Mouse (Mus musculus): Measurements from ENCODE around the gene Cyld. TPM values are rescaled to one million over a fixed set of nuclear protein-coding genes. Genes with fewer than 3 reads are reported as not detected.

The Cyld gene
- total RNA-seq, 2 experiments from 2014 or later = 14.1 to 16.3 TPM

DNA sequence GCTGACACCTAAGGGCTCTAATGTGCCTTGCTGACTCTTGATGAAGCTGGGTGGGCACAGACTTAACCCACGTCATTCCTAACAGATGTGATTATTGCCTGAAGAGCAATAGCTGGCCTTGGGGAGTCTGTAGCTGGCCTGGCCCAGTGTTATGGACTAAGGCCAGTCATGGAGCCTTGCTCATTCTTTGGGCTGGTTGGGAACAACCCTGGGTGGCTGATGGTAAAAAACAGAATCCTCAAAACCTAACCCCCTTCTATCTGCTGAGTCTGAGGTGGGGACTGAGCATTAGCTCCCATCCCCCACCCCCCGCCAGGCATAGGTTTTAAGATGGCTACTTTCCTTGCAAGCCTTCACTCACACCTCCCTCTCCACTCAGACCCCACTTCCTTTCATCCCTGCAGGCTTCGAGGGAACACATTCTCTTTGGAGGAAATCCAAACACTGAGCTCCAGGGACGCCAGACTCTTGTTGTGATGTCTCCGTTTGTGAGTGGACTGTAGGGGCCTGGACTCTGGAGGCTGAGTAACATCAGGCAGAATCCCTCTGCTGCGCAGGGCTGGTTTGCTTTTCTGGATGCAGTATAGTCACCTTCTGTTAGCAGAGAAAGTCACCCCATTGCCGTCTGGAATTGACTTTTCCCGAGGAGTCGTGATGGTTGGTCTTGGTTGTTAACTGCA lies 10.5 kb upstream of the Cyld start:
- ATAC-seq (replicated peaks; ENCODE audit: low FRiP score, poor library complexity, severe bottlenecking) = no peak

DNA sequence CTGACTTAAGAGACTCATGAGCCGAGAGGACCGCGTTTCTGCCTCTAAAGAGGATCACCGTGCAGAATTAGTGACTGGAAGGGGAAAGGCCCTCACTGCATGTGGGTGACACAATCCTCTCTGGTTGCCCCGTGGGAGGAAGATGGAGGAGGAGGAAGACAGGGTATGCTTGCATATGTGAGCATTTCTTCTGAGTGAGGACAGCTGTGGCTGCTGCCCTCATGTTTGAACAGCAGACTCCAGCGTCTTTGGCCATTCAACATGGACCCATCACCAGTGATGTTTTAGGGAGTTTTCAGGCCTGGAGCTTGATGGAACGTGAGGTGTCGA lies 10.0 kb upstream of the Cyld start:
- ATAC-seq (replicated peaks; ENCODE audit: low FRiP score, poor library complexity, severe bottlenecking) = no peak

DNA sequence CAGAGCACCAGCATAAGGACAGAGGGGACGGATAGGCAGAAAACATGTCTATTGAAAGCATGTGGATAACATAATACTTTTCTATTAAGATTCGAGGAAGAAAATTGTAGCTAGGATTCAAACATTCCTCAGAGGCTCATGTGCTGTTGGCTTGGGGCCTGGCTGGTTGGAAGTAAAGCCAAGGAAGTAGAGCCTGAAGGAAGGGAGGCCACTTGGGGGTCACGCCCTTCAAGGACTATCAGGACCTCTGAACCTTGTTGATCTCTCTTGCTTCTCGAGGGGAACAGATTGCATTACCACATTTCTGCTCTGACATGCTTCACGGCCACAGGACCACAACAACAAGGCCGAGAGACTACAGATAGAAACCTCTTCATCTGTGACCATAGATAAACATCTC lies 7.7 kb upstream of the Cyld start:
- ATAC-seq (replicated peaks; ENCODE audit: low FRiP score, poor library complexity, severe bottlenecking) = no peak

DNA sequence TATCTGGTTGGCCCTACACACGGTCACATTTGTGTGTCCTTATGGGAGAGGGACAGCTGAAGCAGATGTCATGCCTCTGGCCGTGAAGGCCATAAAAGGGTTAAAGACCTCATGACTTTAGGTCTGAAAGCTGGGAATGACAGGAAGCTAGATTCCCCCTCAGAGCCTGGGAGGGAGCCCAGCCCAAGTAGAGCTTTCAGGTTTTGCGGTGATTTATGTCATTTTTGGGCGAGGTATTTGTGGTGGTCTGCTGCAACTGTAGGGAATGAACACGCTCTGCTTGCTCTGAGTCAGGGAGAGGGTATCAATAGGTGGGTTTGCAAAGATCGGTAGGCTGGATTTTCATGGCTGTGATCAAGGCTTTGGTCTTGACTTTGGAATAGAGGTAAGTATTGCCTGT lies 6.9 kb upstream of the Cyld start:
- ATAC-seq (replicated peaks; ENCODE audit: low FRiP score, poor library complexity, severe bottlenecking) = no peak

DNA sequence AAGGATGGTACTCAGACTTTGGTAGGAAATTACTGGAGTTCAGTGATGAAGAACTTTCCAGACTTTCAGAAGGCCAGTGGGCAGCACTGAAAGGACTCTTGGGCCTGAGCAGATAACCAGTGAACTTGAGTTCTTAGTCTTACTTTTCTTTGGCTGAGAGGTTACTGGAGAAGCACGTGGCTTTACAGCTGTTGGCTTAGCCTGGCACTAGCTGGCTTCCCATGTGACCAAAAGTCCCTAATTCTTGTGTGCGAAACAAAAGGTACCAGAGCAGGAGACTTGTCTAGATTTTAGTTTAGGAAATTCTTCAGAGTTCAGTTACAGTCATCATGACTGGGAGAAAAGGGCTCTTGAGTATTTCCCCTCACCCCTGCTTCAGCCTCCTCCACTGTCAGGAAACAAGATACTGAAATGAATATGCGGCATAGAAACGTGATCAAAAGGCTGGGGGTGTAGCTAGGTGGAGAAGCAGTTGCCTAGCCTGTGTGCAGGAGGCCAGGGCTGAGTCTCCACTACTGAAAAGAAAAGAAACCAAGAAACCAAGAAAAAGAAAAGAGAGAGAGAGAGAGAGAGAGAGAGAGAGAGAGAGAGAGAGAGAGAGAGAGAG lies 5.4 kb upstream of the Cyld start:
- no peak for ATAC-seq (replicated peaks; ENCODE audit: low FRiP score, poor library complexity, severe bottlenecking)

DNA sequence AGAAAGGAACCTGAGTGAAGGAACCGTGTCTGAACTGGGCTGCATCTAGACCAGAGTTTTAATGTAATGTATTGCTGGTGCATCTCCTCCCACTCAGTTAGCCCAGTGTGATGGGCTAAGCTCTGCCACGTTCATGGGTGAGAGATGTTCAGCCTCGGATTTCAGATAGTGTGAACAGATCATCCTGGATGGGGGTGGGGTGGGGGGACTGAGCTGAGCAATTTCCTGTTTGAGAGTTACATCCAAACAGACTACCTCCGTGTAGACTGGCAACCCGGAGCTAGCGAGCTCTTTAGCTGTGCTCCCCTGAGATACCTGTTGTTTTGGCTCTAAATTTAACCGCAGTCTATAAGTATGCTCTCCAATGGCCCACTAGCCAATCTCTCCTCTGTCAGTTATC lies 4.9 kb upstream of the Cyld start:
- ATAC-seq (replicated peaks; ENCODE audit: low FRiP score, poor library complexity, severe bottlenecking) = no peak

DNA sequence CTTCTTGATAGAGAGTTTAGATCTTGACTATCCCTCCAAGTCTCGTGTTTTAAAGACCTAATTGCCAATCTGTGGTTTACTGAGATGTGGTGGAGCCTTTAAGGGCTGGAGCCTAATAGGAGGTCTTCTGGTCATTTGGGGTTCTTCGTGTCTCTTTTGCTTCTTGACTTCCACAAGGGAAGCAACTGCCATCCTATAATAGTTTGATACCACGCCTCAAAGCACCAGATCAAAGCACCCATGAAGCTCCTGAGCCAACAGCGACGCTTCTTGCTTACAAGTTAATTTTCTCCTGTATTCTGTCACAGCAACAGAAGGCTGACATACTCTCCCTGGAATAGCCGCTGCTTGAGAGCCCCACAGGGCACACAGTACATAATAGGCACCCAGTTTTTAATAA lies 4.0 kb upstream of the Cyld start:
- ATAC-seq (replicated peaks; ENCODE audit: low FRiP score, poor library complexity, severe bottlenecking) = no peak

DNA sequence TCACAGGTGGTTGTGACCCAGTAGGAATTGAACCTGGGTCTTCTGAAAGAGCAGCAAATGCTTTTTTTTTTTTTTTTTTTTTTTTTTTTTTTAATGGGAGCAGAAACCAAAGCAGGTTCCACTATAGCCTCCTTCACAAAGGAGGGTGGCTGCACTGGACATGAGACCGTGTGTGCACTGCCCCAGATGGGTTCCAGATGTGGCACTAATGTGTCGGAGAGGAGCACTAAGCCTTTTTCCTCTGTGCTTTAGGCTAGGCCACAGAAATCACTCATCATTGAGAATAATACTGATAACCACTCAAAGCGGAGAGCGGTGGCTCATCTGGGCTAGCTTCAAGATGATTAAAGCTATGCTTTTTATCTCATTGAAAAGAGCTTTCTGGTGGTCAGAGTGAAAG lies 3.5 kb upstream of the Cyld start:
- ATAC-seq (replicated peaks; ENCODE audit: low FRiP score, poor library complexity, severe bottlenecking) = no peak

DNA sequence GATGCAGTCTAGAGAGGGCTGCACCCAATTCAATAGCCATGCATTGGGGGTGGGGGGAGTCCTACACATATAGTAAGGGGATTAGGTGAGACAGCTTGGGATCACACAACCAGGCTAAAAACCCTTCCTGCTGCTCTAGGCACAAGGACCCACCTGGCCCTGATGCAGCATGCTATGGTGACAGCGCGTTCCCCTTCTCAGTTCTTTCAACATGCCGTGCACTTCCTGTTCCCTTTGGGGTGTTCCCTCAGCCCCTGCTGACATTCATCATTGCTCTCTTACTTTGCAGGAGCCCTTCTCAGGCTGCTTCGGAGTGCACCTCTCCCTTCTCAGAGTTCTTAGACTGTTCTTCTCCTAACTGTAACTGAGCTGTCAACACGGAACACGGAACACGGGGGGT lies 2.5 kb upstream of the Cyld start:
- no peak for ATAC-seq (replicated peaks; ENCODE audit: low FRiP score, poor library complexity, severe bottlenecking)

DNA sequence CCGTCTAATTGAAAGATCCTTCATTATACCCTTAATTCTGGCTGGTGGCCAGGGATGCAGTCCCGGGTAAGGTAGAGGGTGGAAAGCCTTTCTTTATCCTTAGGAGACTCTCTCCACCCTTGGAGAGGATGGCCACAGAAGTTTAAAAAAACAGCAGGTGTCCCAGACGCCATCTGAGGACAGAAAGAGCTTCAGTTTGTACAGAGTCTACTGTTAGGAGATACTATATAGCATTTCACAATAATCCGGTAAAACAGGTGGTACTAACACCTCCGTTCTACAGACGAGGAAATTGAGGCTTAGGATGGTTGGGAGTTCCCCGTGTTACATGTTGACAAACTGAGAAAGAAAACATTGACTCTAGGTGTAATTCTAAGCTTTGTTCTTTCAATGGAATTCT lies 600 bp upstream of the Cyld start:
- ATAC-seq (replicated peaks; ENCODE audit: low FRiP score, poor library complexity, severe bottlenecking) = peak; percentile 23

DNA sequence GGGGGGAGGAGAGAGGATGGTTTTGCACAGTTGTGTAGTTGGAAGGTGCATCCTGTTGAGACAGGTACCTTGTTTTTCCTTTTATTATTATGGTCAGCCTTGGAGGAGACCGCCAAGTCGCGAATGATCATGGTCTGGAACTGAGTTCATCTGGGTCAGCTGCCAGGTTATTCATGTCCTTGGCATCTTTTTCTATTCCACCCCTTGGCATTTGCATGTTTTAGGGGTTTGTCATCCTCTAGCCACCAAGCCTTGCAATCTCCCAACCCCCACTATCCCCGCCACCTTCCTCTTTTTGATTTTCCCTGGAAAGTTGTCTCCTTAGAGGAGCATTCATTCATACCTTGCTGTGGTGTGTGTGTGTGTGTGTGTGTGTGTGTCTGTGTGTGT lies 809 bp downstream of the Cyld start:
- ATAC-seq (replicated peaks; ENCODE audit: low FRiP score, poor library complexity, severe bottlenecking) = no peak

DNA sequence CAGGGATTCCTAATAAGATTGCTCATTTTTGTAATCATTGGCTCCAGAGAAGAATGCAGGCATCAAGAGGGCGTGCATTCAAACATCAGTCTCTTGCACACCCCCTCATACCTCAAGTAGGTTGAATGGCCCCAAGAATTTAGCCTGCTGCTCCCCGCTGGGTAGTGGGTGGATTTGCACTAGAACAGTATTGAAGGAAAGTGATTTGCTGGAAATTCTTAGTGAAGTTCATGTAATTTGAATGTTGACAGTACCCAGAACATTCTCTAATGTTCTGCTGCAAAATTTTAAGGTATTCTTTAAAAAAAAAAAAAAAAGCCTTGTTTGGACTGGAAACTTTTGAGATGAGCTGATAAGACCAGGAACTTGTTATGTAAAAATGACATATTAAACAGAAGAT lies 1.2 kb downstream of the Cyld start:
- no peak for ATAC-seq (replicated peaks; ENCODE audit: low FRiP score, poor library complexity, severe bottlenecking)

DNA sequence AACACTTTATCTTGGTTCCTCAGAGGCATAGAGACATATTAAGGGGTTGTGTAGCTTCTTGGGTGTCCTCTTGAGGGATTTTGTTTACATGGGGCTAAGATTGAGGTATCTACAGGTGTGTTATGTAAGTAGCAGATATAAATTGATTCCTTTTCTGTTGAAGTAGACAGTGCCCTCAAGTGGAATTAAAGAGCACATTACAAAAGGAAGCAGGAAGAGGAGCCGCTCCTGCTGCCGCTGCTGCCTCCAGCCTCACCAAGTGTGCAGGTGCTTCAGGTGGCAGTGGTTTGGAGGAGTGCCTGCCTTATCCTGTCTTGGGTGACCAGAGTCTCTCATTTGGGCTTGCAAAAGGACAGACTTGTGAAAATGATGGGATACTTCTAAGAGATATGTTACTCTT lies 4.8 kb downstream of the Cyld start:
- no peak for ATAC-seq (replicated peaks; ENCODE audit: low FRiP score, poor library complexity, severe bottlenecking)

DNA sequence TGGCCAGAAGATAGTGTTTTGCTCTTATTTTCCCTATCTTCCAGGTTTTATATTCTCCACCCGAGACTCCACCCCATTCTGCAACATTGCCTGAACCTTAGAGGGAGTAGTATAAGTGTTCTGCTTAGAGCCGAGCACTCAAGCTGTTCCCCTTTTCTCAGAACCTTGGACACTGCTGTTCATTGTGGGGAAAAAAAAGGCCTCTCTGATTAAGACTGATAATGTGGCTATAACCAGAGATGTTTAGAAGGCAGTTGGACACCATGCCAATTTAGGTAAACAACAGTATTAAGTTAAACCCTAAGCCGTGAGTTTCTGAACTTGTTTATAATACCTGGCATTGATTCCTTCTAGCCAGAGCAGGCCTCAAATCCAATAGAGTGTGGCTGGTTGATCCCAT lies 6.0 kb downstream of the Cyld start:
- ATAC-seq (replicated peaks; ENCODE audit: low FRiP score, poor library complexity, severe bottlenecking) = no peak

DNA sequence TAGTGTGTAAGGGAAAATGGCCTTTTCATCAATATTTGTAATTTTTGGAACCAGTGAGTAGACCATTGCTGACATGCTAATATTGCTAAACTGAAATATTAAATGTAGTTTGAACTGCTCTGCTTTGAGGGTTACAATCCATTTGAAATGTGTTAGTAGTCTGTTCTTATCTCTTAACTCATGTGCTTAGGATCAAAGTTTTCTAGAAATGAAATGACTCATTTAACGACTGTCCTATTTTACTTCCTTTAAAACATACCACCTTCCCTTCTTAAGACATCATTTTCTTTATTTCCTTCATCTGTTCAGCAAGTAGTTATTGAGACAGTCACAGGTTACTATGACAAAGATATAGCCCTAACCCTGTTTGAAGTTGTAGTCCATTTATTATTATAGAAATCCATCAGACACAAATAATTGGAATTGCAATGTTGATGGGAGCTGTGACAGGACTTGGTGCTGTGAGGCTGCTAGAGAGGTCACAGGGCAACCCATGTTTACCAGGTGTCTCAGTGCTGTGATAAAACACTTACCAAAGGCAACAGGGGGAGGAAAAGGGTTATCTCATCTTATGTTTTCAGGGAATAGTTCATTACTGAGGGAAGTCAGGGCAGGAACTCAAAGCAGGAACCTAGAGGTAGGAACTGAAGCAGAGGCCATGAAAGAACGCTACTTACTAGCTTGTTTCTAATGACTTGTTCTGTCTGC lies 26.6 kb downstream of the Cyld start:
- no peak for ATAC-seq (replicated peaks; ENCODE audit: low FRiP score, poor library complexity, severe bottlenecking)

DNA sequence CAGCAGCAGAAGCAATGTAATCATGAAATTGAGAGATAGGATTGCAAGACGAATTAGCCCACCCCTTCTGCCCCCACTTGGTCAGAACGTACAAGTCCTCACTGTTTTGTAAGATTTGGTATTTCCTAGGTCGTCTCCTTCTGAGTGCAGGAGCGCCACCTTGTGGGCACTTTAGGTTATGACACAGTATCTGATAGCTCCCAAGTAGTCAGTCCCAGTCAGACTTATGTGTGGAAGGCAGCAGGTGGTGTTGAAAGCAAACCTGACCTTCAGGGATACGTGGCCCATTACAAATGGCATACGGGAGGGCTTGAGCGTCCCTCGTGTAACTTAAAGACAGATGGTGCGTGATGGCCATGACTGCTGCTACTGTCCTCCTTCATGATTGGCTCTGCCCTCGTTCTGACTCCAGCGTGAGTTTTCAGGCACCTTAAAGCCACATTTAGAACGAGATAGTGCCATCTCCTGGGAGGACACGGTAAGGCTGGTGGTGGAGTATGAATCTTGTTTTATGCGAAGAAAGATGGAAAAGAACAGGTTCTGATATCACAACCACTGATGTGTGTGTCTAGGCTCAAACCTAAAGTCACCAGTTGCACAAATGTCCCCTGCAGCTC lies 58.5 kb downstream of the Cyld start:
- peak; percentile 67 for ATAC-seq (replicated peaks; ENCODE audit: low FRiP score, poor library complexity, severe bottlenecking)

DNA sequence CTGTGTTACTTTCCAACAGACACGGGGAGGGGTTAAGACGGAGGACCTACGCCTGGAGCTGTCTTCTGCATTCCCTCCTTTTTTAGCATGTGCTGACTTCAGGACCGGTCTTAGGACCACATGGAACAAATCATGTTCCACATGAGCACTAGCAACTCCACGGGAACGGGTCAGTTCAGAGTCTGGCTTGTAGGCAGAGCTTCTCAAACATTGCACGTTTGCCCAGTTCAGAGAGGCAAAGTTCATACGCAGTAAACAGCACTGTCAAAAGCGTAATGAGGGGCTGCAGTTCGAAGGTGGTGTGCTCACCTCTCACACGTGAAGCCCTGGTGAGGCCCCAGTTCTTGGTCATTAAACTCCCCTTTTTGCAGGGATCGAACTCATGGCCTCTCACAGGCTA lies 65.2 kb downstream of the Cyld start:
- ATAC-seq (replicated peaks; ENCODE audit: low FRiP score, poor library complexity, severe bottlenecking) = no peak

DNA sequence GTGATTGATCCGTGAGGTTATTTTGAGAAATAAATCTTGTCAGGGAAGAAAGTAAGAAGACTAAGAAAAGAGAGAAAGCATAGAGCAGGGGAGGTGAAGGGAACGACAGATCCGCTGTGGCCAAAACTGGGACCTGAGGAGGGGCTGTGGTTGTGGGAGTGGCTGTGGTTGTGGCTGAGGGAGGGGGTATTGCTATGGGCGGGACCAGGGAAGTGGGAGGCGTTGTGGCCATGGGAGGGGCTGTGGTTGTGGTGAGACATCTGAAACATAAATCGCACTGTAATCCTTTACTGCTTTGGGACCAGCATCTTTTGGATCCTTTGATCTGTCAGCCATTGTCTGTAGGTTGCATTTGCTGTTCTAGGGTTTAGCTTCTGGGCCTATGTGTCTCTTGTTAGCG lies 74.4 kb downstream of the Cyld start:
- no peak for ATAC-seq (replicated peaks; ENCODE audit: low FRiP score, poor library complexity, severe bottlenecking)

DNA sequence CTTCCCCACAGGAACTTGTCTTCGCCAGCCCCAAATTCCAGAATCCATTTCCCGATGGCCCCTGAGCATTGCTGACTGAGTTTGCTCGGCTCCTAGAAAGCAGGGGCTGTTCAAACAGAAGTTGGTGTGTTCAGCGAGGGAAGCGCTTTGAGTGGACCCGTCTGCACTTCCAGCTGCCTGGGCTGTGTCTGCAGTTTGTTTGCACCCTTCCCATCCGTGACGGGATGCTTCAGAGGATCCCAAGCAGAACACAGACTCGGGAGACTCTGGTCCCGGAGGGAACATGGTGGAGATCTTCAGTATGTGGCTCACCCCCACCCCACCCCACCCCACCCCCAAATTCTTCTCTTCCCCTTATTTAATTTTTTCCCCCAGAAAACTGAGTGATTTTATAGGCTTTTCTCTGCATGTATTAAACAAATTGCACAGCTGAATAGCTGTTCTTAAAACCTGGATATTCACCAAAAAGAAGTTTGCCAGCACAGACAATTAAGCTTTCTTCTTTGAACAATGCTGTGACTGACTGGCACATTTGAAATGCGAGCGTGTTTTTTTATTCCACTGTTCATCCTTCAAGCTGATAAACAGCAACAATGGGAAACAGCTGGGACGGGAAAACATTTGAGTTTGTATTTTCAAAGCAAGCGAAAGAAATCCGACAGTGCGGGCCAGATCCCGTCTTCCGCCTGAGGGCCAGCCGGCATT lies 77.9 kb downstream of the Cyld start:
- ATAC-seq (replicated peaks; ENCODE audit: low FRiP score, poor library complexity, severe bottlenecking) = no peak

DNA sequence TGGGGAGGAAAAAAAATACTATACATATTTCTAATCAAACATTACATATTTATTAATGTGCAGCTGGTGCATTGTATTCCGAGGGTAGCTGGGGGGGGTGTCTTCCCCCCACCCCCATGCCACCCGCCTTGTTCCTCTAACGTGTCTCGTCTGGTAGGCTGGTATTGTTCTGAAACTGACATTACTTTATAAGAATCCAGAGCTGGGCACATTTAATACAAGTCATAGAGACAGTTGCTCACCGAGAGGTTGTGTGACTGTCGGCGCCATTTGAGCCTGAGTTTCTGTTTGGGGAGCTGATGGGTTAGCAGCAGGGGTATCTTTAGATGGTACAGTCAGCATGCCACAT lies 78.4 kb downstream of the Cyld start:
- no peak for ATAC-seq (replicated peaks; ENCODE audit: low FRiP score, poor library complexity, severe bottlenecking)

DNA sequence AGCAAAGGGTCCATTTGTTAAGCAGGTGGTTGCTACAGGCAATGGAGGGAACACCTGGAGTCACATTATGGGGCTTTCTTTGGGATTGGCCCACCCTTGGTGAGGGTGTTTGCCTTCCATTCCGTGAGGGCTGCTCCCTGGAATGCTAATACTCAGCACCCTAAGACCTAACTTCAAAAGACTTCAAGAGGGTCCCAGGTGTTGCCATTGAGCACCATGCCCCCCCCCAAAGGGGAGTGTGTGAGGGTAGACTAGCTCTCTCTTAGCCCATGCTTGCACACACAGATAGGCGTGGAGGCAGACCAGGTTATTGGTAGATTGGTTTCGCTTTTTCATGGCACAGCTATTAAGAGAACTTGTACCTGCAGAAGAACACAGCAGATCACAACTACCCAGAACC lies 83.3 kb downstream of the Cyld start:
- ATAC-seq (replicated peaks; ENCODE audit: low FRiP score, poor library complexity, severe bottlenecking) = no peak
